18 mouse cellular contexts compared by ENCODE assay signal in genomic region chr6:41706275-41706674, GRCm38 (mm10). TPM values are rescaled to one million over a fixed set of nuclear protein-coding genes. Genes with fewer than 3 reads are reported as not detected.
DNase-seq lines count a peak whose midpoint lies in the region; ATAC-seq and TF ChIP-seq lines count a peak whose summit lies in the region.
"Had no signal": no experiment of that assay in that cellular context is flagged by ENCODE, and none has a peak within 500 bp of the region (broad histone marks: within the 10 kb centered on the region; RNA-seq: fewer than 3 reads in every experiment).

No protein-coding gene starts in this region.

- H3K27ac ChIP-seq in forebrain, embryonic 10.5 days = 0 out of 2 replicates have a peak overlapping the region, but pooled peaks have one; percentile 30
- H3K27ac ChIP-seq in forebrain, embryonic 14.5 days (ENCODE audit: low read depth, low read length) = no peak overlapping the region
- peak overlapping the region; percentile 99 for H3K27ac ChIP-seq in MEL (ENCODE audit: control insufficient read depth, low read depth, low read length)
- H3K27ac ChIP-seq in intestine, embryonic 15.5 days = no peak overlapping the region
- H3K27ac ChIP-seq in hindbrain, embryonic 16.5 days (ENCODE audit: low read depth, low read length) = no peak overlapping the region
- H3K27ac ChIP-seq: forebrain, embryonic 12.5 days; gastrocnemius, adult 2 months; neural tube, embryonic 13.5 days had no signal

- H3K27me3 ChIP-seq in forebrain, embryonic 10.5 days (ENCODE audit: poor library complexity, severe bottlenecking) = no peaks in the 10 kb centered on the region
- H3K27me3 ChIP-seq in forebrain, embryonic 14.5 days (replicated peaks; ENCODE audit: control insufficient read depth, insufficient read depth, low read length) = no peaks in the 10 kb centered on the region
- no peaks in the 10 kb centered on the region for H3K27me3 ChIP-seq in MEL (ENCODE audit: control insufficient read depth in 1 of 2, insufficient read depth in 2 of 2, low read length in 2 of 2)
- H3K27me3 ChIP-seq in intestine, embryonic 15.5 days (replicated peaks) = no peaks in the 10 kb centered on the region
- no peaks in the 10 kb centered on the region for H3K27me3 ChIP-seq in hindbrain, embryonic 16.5 days (replicated peaks; ENCODE audit: control insufficient read depth, insufficient read depth, low read length)
- H3K27me3 ChIP-seq: forebrain, embryonic 12.5 days; neural tube, embryonic 13.5 days had no signal

- H3K79me2 ChIP-seq in MEL (ENCODE audit: control insufficient read depth, insufficient read depth, low read length, poor library complexity) = peaks cover 15% of the 10 kb centered on the region

- H3K4me2 ChIP-seq in forebrain, embryonic 14.5 days (ENCODE audit: low read length) = no peak overlapping the region
- H3K4me2 ChIP-seq in intestine, embryonic 15.5 days (replicated peaks) = no peak overlapping the region
- H3K4me2 ChIP-seq in hindbrain, embryonic 16.5 days (ENCODE audit: low read length) = no peak overlapping the region
- H3K4me2 ChIP-seq: forebrain, embryonic 12.5 days; neural tube, embryonic 13.5 days had no signal

- H3K4me3 ChIP-seq in forebrain, embryonic 10.5 days = no peak overlapping the region
- no peak overlapping the region for H3K4me3 ChIP-seq in forebrain, embryonic 14.5 days (ENCODE audit: low read depth, low read length)
- H3K4me3 ChIP-seq in MEL (ENCODE audit: control insufficient read depth in 1 of 2, insufficient read depth in 1 of 2, low read depth in 2 of 2, low read length in 2 of 2) = peak overlapping the region in 1 of 2 experiments; percentile 37; a peak in 2 of 4 replicates
- H3K4me3 ChIP-seq in intestine, embryonic 15.5 days (replicated peaks) = no peak overlapping the region
- no peak overlapping the region for H3K4me3 ChIP-seq in hindbrain, embryonic 16.5 days (ENCODE audit: low read length)
- H3K4me3 ChIP-seq: forebrain, embryonic 12.5 days; gastrocnemius, adult 2 months; neural tube, embryonic 13.5 days had no signal

- no peak for TF ChIP-seq RAD21 in MEL (IDR thresholded peaks at IDR 0.05; ENCODE audit: low read depth, low read length)

- no peak for ATAC-seq in forebrain, embryonic 14.5 days
- peak; percentile 73; the same call in 1 of the 2 replicates for ATAC-seq in intestine, embryonic 15.5 days
- ATAC-seq in megakaryocyte, adult 5-6 weeks (ENCODE audit: poor library complexity, severe bottlenecking) = 0 out of 2 replicates have a peak, but pooled peaks have one; percentile 31
- no peak for ATAC-seq in hindbrain, embryonic 16.5 days

- no peaks in the 10 kb centered on the region for H3K9me3 ChIP-seq in forebrain, embryonic 10.5 days
- no peaks in the 10 kb centered on the region for H3K9me3 ChIP-seq in forebrain, embryonic 14.5 days (replicated peaks; ENCODE audit: control insufficient read depth, low read length)
- H3K9me3 ChIP-seq in MEL (replicated peaks; ENCODE audit: insufficient read depth, low read length) = no peaks in the 10 kb centered on the region
- no peaks in the 10 kb centered on the region for H3K9me3 ChIP-seq in intestine, embryonic 15.5 days
- H3K9me3 ChIP-seq in hindbrain, embryonic 16.5 days (ENCODE audit: control insufficient read depth, low read length) = no peaks in the 10 kb centered on the region; the same call in 1 of the 2 replicates
- H3K9me3 ChIP-seq: forebrain, embryonic 12.5 days; neural tube, embryonic 13.5 days had no signal

- peak; percentile 70 to 85 for TF ChIP-seq EP300 in MEL (IDR thresholded peaks at IDR 0.05; ENCODE audit: low read depth in 1 of 2, low read length in 2 of 2)

- no peaks in the 10 kb centered on the region for H3K4me1 ChIP-seq in forebrain, embryonic 10.5 days
- H3K4me1 ChIP-seq in forebrain, embryonic 14.5 days (ENCODE audit: control insufficient read depth, insufficient read depth, low read length) = no peaks in the 10 kb centered on the region
- H3K4me1 ChIP-seq in MEL (ENCODE audit: control insufficient read depth in 1 of 2, insufficient read depth in 2 of 2, low read length in 2 of 2) = peaks cover 30 to 40% of the 10 kb centered on the region in 2 experiments
- H3K4me1 ChIP-seq in intestine, embryonic 15.5 days (replicated peaks) = 0 out of 2 replicates have a peak, but pooled peaks cover 4% of the 10 kb centered on the region
- no peaks in the 10 kb centered on the region for H3K4me1 ChIP-seq in hindbrain, embryonic 16.5 days (ENCODE audit: control insufficient read depth, insufficient read depth, low read depth, low read length)
- H3K4me1 ChIP-seq: forebrain, embryonic 12.5 days; neural tube, embryonic 13.5 days had no signal

- WGBS in forebrain, embryonic 10.5 days = 92% methylated on average over 7 of the region's 7 CpGs
- WGBS in forebrain, embryonic 14.5 days = 91% methylated on average over 7 of the region's 7 CpGs
- WGBS in intestine, embryonic 15.5 days = 88% methylated on average over 7 of the region's 7 CpGs
- WGBS in hindbrain, embryonic 16.5 days = 91% methylated on average over 7 of the region's 7 CpGs

- TF ChIP-seq CTCF in MEL (IDR thresholded peaks at IDR 0.05 in 2 of 3, conservative IDR thresholded peaks at IDR 0.05 in 1 of 3; ENCODE audit: control insufficient read depth in 1 of 3, insufficient read depth in 1 of 3, low read depth in 2 of 3, low read length in 3 of 3, poor library complexity in 1 of 3, severe bottlenecking in 1 of 3) = no peak

- no peak overlapping the region for H3K9ac ChIP-seq in forebrain, embryonic 14.5 days (ENCODE audit: low read length)
- no peak overlapping the region for H3K9ac ChIP-seq in MEL (ENCODE audit: control insufficient read depth, low read depth, low read length, poor library complexity, severe bottlenecking)
- no peak overlapping the region for H3K9ac ChIP-seq in intestine, embryonic 15.5 days
- no peak overlapping the region for H3K9ac ChIP-seq in hindbrain, embryonic 16.5 days (ENCODE audit: low read depth, low read length)
- H3K9ac ChIP-seq: forebrain, embryonic 12.5 days; neural tube, embryonic 13.5 days had no signal

- no peaks in the 10 kb centered on the region for H3K36me3 ChIP-seq in forebrain, embryonic 10.5 days (replicated peaks)
- H3K36me3 ChIP-seq in forebrain, embryonic 14.5 days (ENCODE audit: control insufficient read depth, insufficient read depth, low read length) = no peaks in the 10 kb centered on the region
- peaks cover 0 to 52% of the 10 kb centered on the region in 2 experiments; a peak in 2 of 4 replicates for H3K36me3 ChIP-seq in MEL (ENCODE audit: control insufficient read depth in 1 of 2, insufficient read depth in 2 of 2, low read length in 2 of 2)
- H3K36me3 ChIP-seq in intestine, embryonic 15.5 days = no peaks in the 10 kb centered on the region
- no peaks in the 10 kb centered on the region for H3K36me3 ChIP-seq in hindbrain, embryonic 16.5 days (ENCODE audit: control insufficient read depth, insufficient read depth, low read length)
- H3K36me3 ChIP-seq: forebrain, embryonic 12.5 days; neural tube, embryonic 13.5 days had no signal

- no peak for TF ChIP-seq POLR2A in MEL (IDR thresholded peaks at IDR 0.05; ENCODE audit: control insufficient read depth in 1 of 2, insufficient read depth in 1 of 2, low read depth in 1 of 2, low read length in 2 of 2, poor library complexity in 1 of 2)

- no peak for DNase-seq in forebrain, embryonic 10.5 days (ENCODE audit: extremely low spot score, low spot score)
- DNase-seq in forebrain, embryonic 14.5 days (ENCODE audit: low spot score) = no peak
- DNase-seq in MEL (ENCODE audit: low read depth, low spot score) = peak; percentile 77
- DNase-seq in urinary bladder, adult 2 months (ENCODE audit: low spot score) = no peak
- no peak for DNase-seq in ovary, postnatal 14 days (ENCODE audit: low spot score)
- DNase-seq: adrenal gland, postnatal 14 days; cerebellum, adult 8-10 months; gastrocnemius, adult 2 months; kidney, postnatal 25 days; lung, postnatal 4 days had no signal

RNA-seq across cellular contexts. Expression of gene Kel, which starts 2.1 kb away (rescaled TPM):
- 7.7 and 10.9 TPM in 2 replicates for polyA plus RNA-seq in forebrain, embryonic 10.5 days (2016; fragmentation: Nextera tagmentation; extraction: Ambion mirVana)
- polyA plus RNA-seq in forebrain, embryonic 14.5 days (2014; fragmentation: Nextera tagmentation; extraction: Ambion mirVana) = 0.30 and 0.56 TPM in 2 replicates
- 21.5 and 31.0 TPM in 2 replicates for total RNA-seq in MEL (2012; rRNA removed)
- 10 to 100 TPM in 1 of 2 experiments, not detected in 1; 79.6 TPM for polyA plus RNA-seq in MEL (2012; ENCODE audit: insufficient read depth in 1 of 2, insufficient read length in 2 of 2, low read depth in 1 of 2, low replicate concordance in 2 of 2, missing spikeins in 1 of 2)
- polyA plus RNA-seq in intestine, embryonic 15.5 days (2015; fragmentation: Nextera tagmentation; extraction: Ambion mirVana) = 3.2 and 5.2 TPM in 2 replicates
- total RNA-seq in megakaryocyte, adult 5-6 weeks (2015) = 1.3 and 11.0 TPM in 2 replicates
- total RNA-seq in megakaryocyte, adult 5-6 weeks (2017) = 0.99 and 3.1 TPM in 2 replicates
- not detected in 2 replicates for polyA plus RNA-seq in urinary bladder, adult 2 months (2012; rRNA removed)
- polyA plus RNA-seq in hindbrain, embryonic 16.5 days (2015; fragmentation: Nextera tagmentation; extraction: Ambion mirVana) = 0.25 and 0.50 TPM in 2 replicates
- total RNA-seq: gastrocnemius, adult 2 months; midbrain, postnatal 0 days had no signal

RNA-seq across cellular contexts. Expression of gene Llcfc1, which starts 22.0 kb away (rescaled TPM):
- polyA plus RNA-seq in forebrain, embryonic 10.5 days (2016; fragmentation: Nextera tagmentation; extraction: Ambion mirVana) = not detected in 2 replicates
- polyA plus RNA-seq in forebrain, embryonic 14.5 days (2014; fragmentation: Nextera tagmentation; extraction: Ambion mirVana) = not detected in 2 replicates
- not detected in 2 replicates for total RNA-seq in MEL (2012; rRNA removed)
- polyA plus RNA-seq in MEL (2012; ENCODE audit: insufficient read depth in 1 of 2, insufficient read length in 2 of 2, low read depth in 1 of 2, low replicate concordance in 2 of 2, missing spikeins in 1 of 2) = not detected
- polyA plus RNA-seq in intestine, embryonic 15.5 days (2015; fragmentation: Nextera tagmentation; extraction: Ambion mirVana) = 0.34 and 0.54 TPM in 2 replicates
- not detected in 2 replicates for total RNA-seq in megakaryocyte, adult 5-6 weeks (2015)
- not detected in 2 replicates for total RNA-seq in megakaryocyte, adult 5-6 weeks (2017)
- polyA plus RNA-seq in urinary bladder, adult 2 months (2012; rRNA removed) = not detected in 2 replicates
- polyA plus RNA-seq in hindbrain, embryonic 16.5 days (2015; fragmentation: Nextera tagmentation; extraction: Ambion mirVana) = not detected in 2 replicates
- total RNA-seq: adrenal gland, postnatal 14 days; gastrocnemius, adult 2 months; midbrain, postnatal 0 days had no signal
- polyA plus RNA-seq: forebrain, embryonic 12.5 days; heart, postnatal 0 days; limb, embryonic 14.5 days; midbrain, postnatal 0 days; neural tube, embryonic 13.5 days had no signal

RNA-seq across cellular contexts. Expression of gene Trpv5, which starts 25.7 kb away (rescaled TPM):
- polyA plus RNA-seq in forebrain, embryonic 10.5 days (2016; fragmentation: Nextera tagmentation; extraction: Ambion mirVana) = not detected in 2 replicates
- polyA plus RNA-seq in forebrain, embryonic 14.5 days (2014; fragmentation: Nextera tagmentation; extraction: Ambion mirVana) = not detected in 2 replicates
- total RNA-seq in MEL (2012; rRNA removed) = 0.07 and 0.12 TPM in 2 replicates
- under 1 TPM in 1 of 2 experiments, not detected in 1; 0.26 TPM for polyA plus RNA-seq in MEL (2012; ENCODE audit: insufficient read depth in 1 of 2, insufficient read length in 2 of 2, low read depth in 1 of 2, low replicate concordance in 2 of 2, missing spikeins in 1 of 2)
- polyA plus RNA-seq in intestine, embryonic 15.5 days (2015; fragmentation: Nextera tagmentation; extraction: Ambion mirVana) = 0.14 and 0.16 TPM in 2 replicates
- total RNA-seq in megakaryocyte, adult 5-6 weeks (2015) = not detected in 2 replicates
- not detected in 2 replicates for total RNA-seq in megakaryocyte, adult 5-6 weeks (2017)
- not detected in 2 replicates for polyA plus RNA-seq in urinary bladder, adult 2 months (2012; rRNA removed)
- not detected in 2 replicates for polyA plus RNA-seq in hindbrain, embryonic 16.5 days (2015; fragmentation: Nextera tagmentation; extraction: Ambion mirVana)
- total RNA-seq: adrenal gland, postnatal 14 days; gastrocnemius, adult 2 months; midbrain, postnatal 0 days had no signal
- polyA plus RNA-seq: forebrain, embryonic 12.5 days; heart, postnatal 0 days; limb, embryonic 14.5 days; midbrain, postnatal 0 days; neural tube, embryonic 13.5 days had no signal

Comparison
In these comparisons a context has a peak if more than half of its experiments do, and no peak if none do; other contexts are left out.
1. H3K27ac ChIP-seq: peak in forebrain, embryonic 10.5 days (single experiment) and MEL (single experiment); none in forebrain, embryonic 14.5 days (single experiment), intestine, embryonic 15.5 days (single experiment) and hindbrain, embryonic 16.5 days (single experiment).
2. ATAC-seq: peak in intestine, embryonic 15.5 days (single experiment) and megakaryocyte, adult 5-6 weeks (single experiment); none in forebrain, embryonic 14.5 days (single experiment) and hindbrain, embryonic 16.5 days (single experiment).